Comparison of ENCODE assay signal across 16 mouse cellular contexts in the genomic region with DNA sequence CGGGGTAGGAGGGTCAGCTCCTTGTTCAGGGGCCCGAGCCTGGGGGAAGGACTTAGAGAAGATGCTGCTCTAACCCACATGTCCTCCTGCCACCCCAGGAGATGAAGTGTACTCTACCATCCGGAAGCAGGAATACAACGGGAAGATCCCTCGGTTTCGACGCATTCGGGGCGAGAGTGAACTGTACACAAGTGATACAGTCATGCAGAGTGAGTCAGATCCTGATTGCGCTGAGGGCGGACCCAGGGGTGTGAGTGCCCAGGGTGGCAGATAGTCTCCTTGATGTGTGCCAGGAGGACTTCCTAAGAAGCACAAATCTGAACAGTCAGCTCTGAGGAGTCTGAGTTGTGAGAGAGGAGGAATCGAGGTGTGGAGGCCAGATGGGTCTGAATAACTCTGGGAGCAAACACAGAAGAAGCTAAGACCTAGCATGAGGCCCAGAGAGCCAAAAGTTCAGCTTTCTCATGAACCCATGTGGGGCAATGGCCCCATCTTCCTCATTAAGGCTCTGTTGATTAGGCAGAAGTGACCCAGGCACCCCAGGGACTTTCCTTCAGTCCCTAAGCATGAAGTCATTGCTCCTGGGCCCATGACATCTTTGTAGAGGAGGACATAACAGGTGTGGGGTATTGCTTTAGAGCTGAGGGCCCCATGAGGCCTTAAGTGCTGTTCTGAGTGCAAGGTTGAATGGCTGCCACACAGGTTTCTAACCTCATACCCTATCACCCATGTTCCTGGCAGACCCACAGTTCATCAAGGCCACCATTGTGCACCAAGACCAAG. TPM values are rescaled to one million over a fixed set of nuclear protein-coding genes. Genes with fewer than 3 reads are reported as not detected.
DNase-seq lines count a peak whose midpoint lies in the region; TF ChIP-seq lines count a peak whose summit lies in the region.
"Had no signal": no experiment of that assay in that cellular context is flagged by ENCODE, and none has a peak within 500 bp of the region (broad histone marks: within the 10 kb centered on the region; RNA-seq: fewer than 3 reads in every experiment).

No protein-coding gene starts in this region.

- TF ChIP-seq CTCF in cortical plate, adult 2 months (IDR thresholded peaks at IDR 0.05; ENCODE audit: extremely low read depth, insufficient read depth, low read length) = no peak

- no peaks in the 10 kb centered on the region for H3K36me3 ChIP-seq in forebrain, embryonic 10.5 days (replicated peaks)
- H3K36me3 ChIP-seq: kidney, embryonic 15.5 days; liver, embryonic 15.5 days had no signal

- 91% methylated on average over 12 of the region's 12 CpGs for WGBS in forebrain, embryonic 10.5 days

- peak overlapping the region; percentile 51; the same call in 1 of the 2 replicates for H3K27ac ChIP-seq in cortical plate, adult 2 months (ENCODE audit: insufficient read depth, low read length)
- H3K27ac ChIP-seq in forebrain, embryonic 10.5 days = no peak overlapping the region
- H3K27ac ChIP-seq: kidney, embryonic 15.5 days; liver, embryonic 15.5 days; neural tube, embryonic 13.5 days had no signal

- DNase-seq in adrenal gland, adult (ENCODE audit: inconsistent age in 2 of 2, low spot score in 1 of 2) = peak; percentile 65 to 84
- DNase-seq in adrenal gland, adult 18-20 months (ENCODE audit: low spot score in 2 of 2) = no peak
- peak; percentile 71 for DNase-seq in right cerebral cortex, adult 18-20 months
- DNase-seq in right cerebral cortex, postnatal 10 days (ENCODE audit: low spot score in 2 of 2) = no peak
- peak; percentile 80 for DNase-seq in A20 (ENCODE audit: low read depth, low spot score)
- no peak for DNase-seq in ovary, postnatal 36 days (ENCODE audit: low spot score)
- DNase-seq in forebrain, embryonic 10.5 days (ENCODE audit: extremely low spot score, low spot score) = no peak
- DNase-seq: cerebellum, postnatal 25 days; forebrain, postnatal 0 days; layer of hippocampus, adult 9-11 months; right cerebral cortex, postnatal 14 days had no signal

- H3K9me3 ChIP-seq in forebrain, embryonic 10.5 days = no peaks in the 10 kb centered on the region
- H3K9me3 ChIP-seq: kidney, embryonic 15.5 days; liver, embryonic 15.5 days; neural tube, embryonic 13.5 days had no signal

- TF ChIP-seq POLR2A in cortical plate, adult 2 months (IDR thresholded peaks at IDR 0.05; ENCODE audit: extremely low read depth, insufficient read depth, low read length) = no peak

- H3K4me3 ChIP-seq in cortical plate, adult 2 months (ENCODE audit: insufficient read depth, low read length) = no peak overlapping the region
- H3K4me3 ChIP-seq in forebrain, embryonic 10.5 days = no peak overlapping the region
- H3K4me3 ChIP-seq: kidney, embryonic 15.5 days; liver, embryonic 15.5 days; neural tube, embryonic 13.5 days had no signal

- H3K27me3 ChIP-seq in forebrain, embryonic 10.5 days (ENCODE audit: poor library complexity, severe bottlenecking) = peaks cover 25% of the 10 kb centered on the region
- H3K27me3 ChIP-seq: kidney, embryonic 15.5 days; neural tube, embryonic 13.5 days had no signal

- H3K4me1 ChIP-seq in cortical plate, adult 2 months (ENCODE audit: control insufficient read depth, insufficient read depth, low read length) = peaks cover 15% of the 10 kb centered on the region; the same call in 1 of the 2 replicates
- peaks cover 35% of the 10 kb centered on the region for H3K4me1 ChIP-seq in forebrain, embryonic 10.5 days
- H3K4me1 ChIP-seq: liver, embryonic 15.5 days had no signal

RNA-seq across cellular contexts. Expression of gene Sema7a, which starts 15.2 kb away (rescaled TPM):
- 10 to 100 TPM; 10.4 to 21.1 TPM for total RNA-seq in adrenal gland, adult 18-20 months (2021)
- polyA plus RNA-seq in cortical plate, adult 2 months (2012; rRNA removed) = 147 and 154 TPM in 2 replicates
- polyA plus RNA-seq in forebrain, embryonic 10.5 days (2016; fragmentation: Nextera tagmentation; extraction: Ambion mirVana) = 0.14 and 0.75 TPM in 2 replicates
- total RNA-seq: MEL had no signal
- polyA plus RNA-seq: liver, embryonic 15.5 days had no signal

RNA-seq across cellular contexts. Expression of gene Ubl7, which starts 44.4 kb away (rescaled TPM):
- 10 to 100 TPM; 66.7 to 73.4 TPM for total RNA-seq in adrenal gland, adult 18-20 months (2021)
- polyA plus RNA-seq in cortical plate, adult 2 months (2012; rRNA removed) = 144 and 145 TPM in 2 replicates
- 109 and 111 TPM in 2 replicates for polyA plus RNA-seq in forebrain, embryonic 10.5 days (2016; fragmentation: Nextera tagmentation; extraction: Ambion mirVana)

RNA-seq across cellular contexts. Expression of gene Cyp11a1, which starts 51.1 kb away (rescaled TPM):
- 1,000 to 10,000 TPM; 6,431 to 6,741 TPM for total RNA-seq in adrenal gland, adult 18-20 months (2021)
- 8.3 and 9.0 TPM in 2 replicates for polyA plus RNA-seq in cortical plate, adult 2 months (2012; rRNA removed)
- polyA plus RNA-seq in forebrain, embryonic 10.5 days (2016; fragmentation: Nextera tagmentation; extraction: Ambion mirVana) = not detected in 2 replicates
- total RNA-seq: MEL had no signal

Comparison
In these comparisons a context has a peak if more than half of its experiments do, and no peak if none do; other contexts are left out.
1. DNase-seq: peak in adrenal gland, adult (2 of 2), right cerebral cortex, adult 18-20 months (single experiment) and A20 (single experiment); none in adrenal gland, adult 18-20 months (0 of 2), right cerebral cortex, postnatal 10 days (0 of 2), ovary, postnatal 36 days (single experiment) and forebrain, embryonic 10.5 days (single experiment).
2. RNA of gene Sema7a, which starts 15.2 kb away (polyA plus RNA-seq): 147 to 154 TPM in cortical plate, adult 2 months; 0.14 to 0.75 TPM in forebrain, embryonic 10.5 days; every median in the first group is over 10 times any median in the second.